Comparison of ENCODE assay signal across 27 mouse cellular contexts in genomic region chrX:6490433-6490832, GRCm38 (mm10).
A peak's percentile ranks its signal among the peaks of the same experiment; 100 is the strongest.
DNase-seq lines count a peak whose midpoint lies in the region; ATAC-seq and TF ChIP-seq lines count a peak whose summit lies in the region.
"Had no signal": no experiment of that assay in that cellular context is flagged by ENCODE, and none has a peak within 500 bp of the region (broad histone marks: within the 10 kb centered on the region; RNA-seq: fewer than 3 reads in every experiment).

No protein-coding gene starts in this region.

- no peaks in the 10 kb centered on the region for H3K36me3 ChIP-seq in kidney, embryonic 16.5 days (ENCODE audit: insufficient read depth, low read length)
- H3K36me3 ChIP-seq in lung, postnatal 0 days (ENCODE audit: insufficient read depth, low read length) = no peaks in the 10 kb centered on the region
- H3K36me3 ChIP-seq: embryonic facial prominence, embryonic 10.5 days; embryonic facial prominence, embryonic 13.5 days; forebrain, embryonic 12.5 days; forebrain, embryonic 15.5 days; heart, embryonic 12.5 days; heart, embryonic 15.5 days; hindbrain, embryonic 10.5 days; hindbrain, embryonic 13.5 days had no signal

- no peaks in the 10 kb centered on the region for H3K9me3 ChIP-seq in kidney, embryonic 16.5 days (ENCODE audit: low read length)
- H3K9me3 ChIP-seq in lung, postnatal 0 days (ENCODE audit: low read length) = no peaks in the 10 kb centered on the region
- H3K9me3 ChIP-seq: embryonic facial prominence, embryonic 10.5 days; embryonic facial prominence, embryonic 13.5 days; forebrain, embryonic 12.5 days; forebrain, embryonic 15.5 days; heart, embryonic 12.5 days; heart, embryonic 15.5 days; hindbrain, embryonic 10.5 days; hindbrain, embryonic 13.5 days had no signal

- peak overlapping the region; percentile 69; the same call in 1 of the 2 replicates for H3K27ac ChIP-seq in kidney, embryonic 16.5 days (ENCODE audit: low read length)
- no peak overlapping the region for H3K27ac ChIP-seq in lung, postnatal 0 days (ENCODE audit: low read length)
- H3K27ac ChIP-seq: embryonic facial prominence, embryonic 10.5 days; embryonic facial prominence, embryonic 13.5 days; forebrain, embryonic 12.5 days; forebrain, embryonic 15.5 days; heart, embryonic 15.5 days; hindbrain, embryonic 10.5 days; hindbrain, embryonic 13.5 days had no signal

- no peak for TF ChIP-seq EP300 in lung, postnatal 0 days (IDR thresholded peaks at IDR 0.05)

- TF ChIP-seq CTCF in lung, postnatal 0 days (IDR thresholded peaks at IDR 0.05) = no peak

- H3K4me3 ChIP-seq in kidney, embryonic 16.5 days (ENCODE audit: low read length) = no peak overlapping the region
- H3K4me3 ChIP-seq in lung, postnatal 0 days (ENCODE audit: low read depth, low read length) = no peak overlapping the region
- H3K4me3 ChIP-seq: embryonic facial prominence, embryonic 10.5 days; embryonic facial prominence, embryonic 13.5 days; erythroblast, embryonic 14.5 days; forebrain, embryonic 12.5 days; forebrain, embryonic 15.5 days; heart, embryonic 12.5 days; heart, embryonic 15.5 days; hindbrain, embryonic 10.5 days; hindbrain, embryonic 13.5 days had no signal

- no peak overlapping the region for H3K9ac ChIP-seq in kidney, embryonic 16.5 days (replicated peaks; ENCODE audit: low read length)
- no peak overlapping the region for H3K9ac ChIP-seq in lung, postnatal 0 days (replicated peaks; ENCODE audit: low read depth)
- H3K9ac ChIP-seq: embryonic facial prominence, embryonic 13.5 days; forebrain, embryonic 12.5 days; forebrain, embryonic 15.5 days; heart, embryonic 12.5 days; heart, embryonic 15.5 days; hindbrain, embryonic 13.5 days had no signal

- H3K4me2 ChIP-seq in kidney, embryonic 16.5 days (replicated peaks; ENCODE audit: low read depth, low read length) = no peak overlapping the region
- no peak overlapping the region for H3K4me2 ChIP-seq in lung, postnatal 0 days (replicated peaks; ENCODE audit: low read depth, low read length)
- H3K4me2 ChIP-seq: embryonic facial prominence, embryonic 13.5 days; forebrain, embryonic 12.5 days; forebrain, embryonic 15.5 days; heart, embryonic 12.5 days; heart, embryonic 15.5 days; hindbrain, embryonic 13.5 days had no signal

- ATAC-seq in kidney, embryonic 16.5 days (ENCODE audit: low FRiP score, low TSS enrichment) = no peak
- peak; percentile 71 for ATAC-seq in lung, postnatal 0 days
- ATAC-seq: CD4-positive, CD25-positive, alpha-beta regulatory T cell, adult 4 months; forebrain, embryonic 15.5 days had no signal

- no peaks in the 10 kb centered on the region for H3K27me3 ChIP-seq in kidney, embryonic 16.5 days (ENCODE audit: insufficient read depth, low read length)
- no peaks in the 10 kb centered on the region for H3K27me3 ChIP-seq in lung, postnatal 0 days (replicated peaks; ENCODE audit: insufficient read depth, low read length)
- H3K27me3 ChIP-seq: embryonic facial prominence, embryonic 13.5 days; forebrain, embryonic 12.5 days; forebrain, embryonic 15.5 days; heart, embryonic 12.5 days; heart, embryonic 15.5 days; hindbrain, embryonic 13.5 days had no signal

- WGBS in kidney, embryonic 16.5 days = 54% methylated on average over 4 of the region's 4 CpGs
- WGBS in lung, postnatal 0 days = 47% methylated on average over 4 of the region's 4 CpGs

- DNase-seq in kidney, postnatal 10 days = no peak
- peak; percentile 42 for DNase-seq in lung, postnatal 0 days (ENCODE audit: low spot score)
- DNase-seq in lung, postnatal 4 days = no peak
- peak; percentile 24 for DNase-seq in lung, postnatal 36 days
- no peak for DNase-seq in urinary bladder, postnatal 4 days (ENCODE audit: low spot score in 2 of 2)
- DNase-seq: adrenal gland, adult 8-10 months; adrenal gland, postnatal 25 days; cerebellum, adult 11-12 months; cerebellum, adult 8-10 months; cerebellum, postnatal 10 days; cerebellum, postnatal 36 days; embryo, embryonic 11 days; gastrocnemius, postnatal 25 days; heart, adult 18-20 months; heart, postnatal 10 days; heart, postnatal 36 days had no signal

- H3K4me1 ChIP-seq in kidney, embryonic 16.5 days (ENCODE audit: insufficient read depth, low read length) = no peaks in the 10 kb centered on the region
- no peaks in the 10 kb centered on the region for H3K4me1 ChIP-seq in lung, postnatal 0 days (ENCODE audit: insufficient read depth, low read depth, low read length)
- H3K4me1 ChIP-seq: forebrain, embryonic 15.5 days; heart, embryonic 12.5 days; heart, embryonic 15.5 days; hindbrain, embryonic 10.5 days had no signal

Comparison
In these comparisons a context has a peak if more than half of its experiments do, and no peak if none do; other contexts are left out.
1. DNase-seq: peak in lung, postnatal 0 days (single experiment) and lung, postnatal 36 days (single experiment); none in kidney, postnatal 10 days (single experiment), lung, postnatal 4 days (0 of 2) and urinary bladder, postnatal 4 days (0 of 2).